Mouse (Mus musculus): ENCODE results near the gene Bcar3. TPM values are rescaled to one million over a fixed set of nuclear protein-coding genes. Genes with fewer than 3 reads are reported as not detected.

The Bcar3 gene
- polyA plus RNA-seq, 1 experiment from 2014 or later = 16.9 TPM

GRCm38 (mm10) chr3:122518231-122518736 is 224.3 kb downstream of the Bcar3 start:
- ATAC-seq (ENCODE audit: low read depth) = peak; percentile 20; the same call in 1 of the 2 replicates
- H3K9me3 ChIP-seq (ENCODE audit: control insufficient read depth, low read length) = no peaks in the 10 kb centered on the region
- H3K4me2 ChIP-seq (ENCODE audit: low read depth, low read length) = no peak overlapping the region
- no peak overlapping the region for H3K27ac ChIP-seq (ENCODE audit: low read length)
- no peak overlapping the region for H3K4me3 ChIP-seq (ENCODE audit: low read length)
- H3K27me3 ChIP-seq (ENCODE audit: control insufficient read depth, insufficient read depth, low read depth, low read length) = no peaks in the 10 kb centered on the region
- H3K9ac ChIP-seq (ENCODE audit: low read length) = no peak overlapping the region
- no peaks in the 10 kb centered on the region; the same call in 1 of the 2 replicates for H3K4me1 ChIP-seq (replicated peaks; ENCODE audit: control insufficient read depth, insufficient read depth, low read length)
- H3K36me3 ChIP-seq (ENCODE audit: control insufficient read depth, insufficient read depth, low read length) = 0 out of 2 replicates have a peak, but pooled peaks cover under 1% of the 10 kb centered on the region
- 46% methylated on average over 9 of the region's 9 CpGs for WGBS

- H3K9me3 ChIP-seq (ENCODE audit: control insufficient read depth, low read length) = no peaks in the 10 kb centered on the region
- H3K36me3 ChIP-seq (ENCODE audit: control insufficient read depth, insufficient read depth, low read length) = 0 out of 2 replicates have a peak, but pooled peaks cover 3% of the 10 kb centered on the region
- no peak overlapping the region for H3K4me3 ChIP-seq (ENCODE audit: low read length)
- H3K4me1 ChIP-seq (replicated peaks; ENCODE audit: control insufficient read depth, insufficient read depth, low read length) = no peaks in the 10 kb centered on the region; the same call in 1 of the 2 replicates
- H3K27me3 ChIP-seq (ENCODE audit: control insufficient read depth, insufficient read depth, low read depth, low read length) = no peaks in the 10 kb centered on the region
- 56% methylated on average over 13 of the region's 13 CpGs for WGBS
- H3K27ac ChIP-seq (ENCODE audit: low read length) = no peak overlapping the region
- H3K4me2 ChIP-seq (ENCODE audit: low read depth, low read length) = no peak overlapping the region
- no peak overlapping the region for H3K9ac ChIP-seq (ENCODE audit: low read length)
- no peak for ATAC-seq (ENCODE audit: low read depth)
These were observed 225.1 kb downstream of the Bcar3 start for GRCm38 (mm10) chr3:122519082-122519481.

GRCm38 (mm10) chr3:122520365-122520764 is 226.4 kb downstream of the Bcar3 start:
- no peak overlapping the region for H3K4me2 ChIP-seq (ENCODE audit: low read depth, low read length)
- 83% methylated on average over 3 of the region's 3 CpGs for WGBS
- no peaks in the 10 kb centered on the region for H3K9me3 ChIP-seq (ENCODE audit: control insufficient read depth, low read length)
- no peak overlapping the region for H3K4me3 ChIP-seq (ENCODE audit: low read length)
- no peaks in the 10 kb centered on the region; the same call in 1 of the 2 replicates for H3K4me1 ChIP-seq (replicated peaks; ENCODE audit: control insufficient read depth, insufficient read depth, low read length)
- H3K9ac ChIP-seq (ENCODE audit: low read length) = no peak overlapping the region
- ATAC-seq (ENCODE audit: low read depth) = no peak
- H3K36me3 ChIP-seq (ENCODE audit: control insufficient read depth, insufficient read depth, low read length) = 0 out of 2 replicates have a peak, but pooled peaks cover 3% of the 10 kb centered on the region
- no peaks in the 10 kb centered on the region for H3K27me3 ChIP-seq (ENCODE audit: control insufficient read depth, insufficient read depth, low read depth, low read length)
- no peak overlapping the region for H3K27ac ChIP-seq (ENCODE audit: low read length)

GRCm38 (mm10) chr3:122520875-122521274 is 226.9 kb downstream of the Bcar3 start:
- no peak overlapping the region for H3K27ac ChIP-seq (ENCODE audit: low read length)
- 86% methylated on average over 4 of the region's 4 CpGs for WGBS
- no peak overlapping the region for H3K4me3 ChIP-seq (ENCODE audit: low read length)
- H3K27me3 ChIP-seq (ENCODE audit: control insufficient read depth, insufficient read depth, low read depth, low read length) = no peaks in the 10 kb centered on the region
- no peak overlapping the region for H3K9ac ChIP-seq (ENCODE audit: low read length)
- no peak overlapping the region for H3K4me2 ChIP-seq (ENCODE audit: low read depth, low read length)
- no peak for ATAC-seq (ENCODE audit: low read depth)
- no peaks in the 10 kb centered on the region; the same call in 1 of the 2 replicates for H3K4me1 ChIP-seq (replicated peaks; ENCODE audit: control insufficient read depth, insufficient read depth, low read length)
- no peaks in the 10 kb centered on the region for H3K9me3 ChIP-seq (ENCODE audit: control insufficient read depth, low read length)
- 0 out of 2 replicates have a peak, but pooled peaks cover 3% of the 10 kb centered on the region for H3K36me3 ChIP-seq (ENCODE audit: control insufficient read depth, insufficient read depth, low read length)

GRCm38 (mm10) chr3:122521294-122521693 is 227.4 kb downstream of the Bcar3 start:
- 64% methylated on average over 1 of the region's 1 CpGs for WGBS
- H3K4me2 ChIP-seq (ENCODE audit: low read depth, low read length) = no peak overlapping the region
- ATAC-seq (ENCODE audit: low read depth) = no peak
- H3K4me1 ChIP-seq (replicated peaks; ENCODE audit: control insufficient read depth, insufficient read depth, low read length) = no peaks in the 10 kb centered on the region; the same call in 1 of the 2 replicates
- no peak overlapping the region for H3K27ac ChIP-seq (ENCODE audit: low read length)
- H3K9ac ChIP-seq (ENCODE audit: low read length) = no peak overlapping the region
- no peak overlapping the region for H3K4me3 ChIP-seq (ENCODE audit: low read length)
- H3K27me3 ChIP-seq (ENCODE audit: control insufficient read depth, insufficient read depth, low read depth, low read length) = no peaks in the 10 kb centered on the region
- H3K9me3 ChIP-seq (ENCODE audit: control insufficient read depth, low read length) = no peaks in the 10 kb centered on the region
- 0 out of 2 replicates have a peak, but pooled peaks cover 3% of the 10 kb centered on the region for H3K36me3 ChIP-seq (ENCODE audit: control insufficient read depth, insufficient read depth, low read length)

- H3K27ac ChIP-seq (ENCODE audit: low read length) = no peak overlapping the region
- 61% methylated on average over 3 of the region's 3 CpGs for WGBS
- H3K4me2 ChIP-seq (ENCODE audit: low read depth, low read length) = no peak overlapping the region
- H3K4me1 ChIP-seq (replicated peaks; ENCODE audit: control insufficient read depth, insufficient read depth, low read length) = no peaks in the 10 kb centered on the region
- no peaks in the 10 kb centered on the region for H3K9me3 ChIP-seq (ENCODE audit: control insufficient read depth, low read length)
- no peak overlapping the region for H3K9ac ChIP-seq (ENCODE audit: low read length)
- no peak for ATAC-seq (ENCODE audit: low read depth)
- 0 out of 2 replicates have a peak, but pooled peaks cover 3% of the 10 kb centered on the region for H3K36me3 ChIP-seq (ENCODE audit: control insufficient read depth, insufficient read depth, low read length)
- no peak overlapping the region for H3K4me3 ChIP-seq (ENCODE audit: low read length)
- no peaks in the 10 kb centered on the region for H3K27me3 ChIP-seq (ENCODE audit: control insufficient read depth, insufficient read depth, low read depth, low read length)
These were observed 234.5 kb downstream of the Bcar3 start for GRCm38 (mm10) chr3:122528477-122528876.

GRCm38 (mm10) chr3:122535938-122536703 is 242.2 kb downstream of the Bcar3 start:
- Histone ChIP-seq H3K4me1 (replicated peaks; ENCODE audit: control insufficient read depth, insufficient read depth, low read length) (no peaks in the 10 kb centered on the region), H3K4me3 (ENCODE audit: low read length) (no peak overlapping the region), H3K36me3 (ENCODE audit: control insufficient read depth, insufficient read depth, low read length) (peaks cover 10% of the 10 kb centered on the region), H3K9me3 (ENCODE audit: control insufficient read depth, low read length) (no peaks in the 10 kb centered on the region), H3K4me2 (ENCODE audit: low read depth, low read length) (no peak overlapping the region), H3K27ac (ENCODE audit: low read length) (no peak overlapping the region), H3K27me3 (ENCODE audit: control insufficient read depth, insufficient read depth, low read depth, low read length) (no peaks in the 10 kb centered on the region), H3K9ac (ENCODE audit: low read length) (no peak overlapping the region)
- 86% methylated on average over 8 of the region's 8 CpGs for WGBS
- no peak for ATAC-seq (ENCODE audit: low read depth)

GRCm38 (mm10) chr3:122538851-122539250 is 244.9 kb downstream of the Bcar3 start:
- Histone ChIP-seq H3K9ac (ENCODE audit: low read length) (no peak overlapping the region), H3K4me2 (ENCODE audit: low read depth, low read length) (no peak overlapping the region), H3K4me3 (ENCODE audit: low read length) (no peak overlapping the region), H3K27ac (ENCODE audit: low read length) (no peak overlapping the region), H3K4me1 (replicated peaks; ENCODE audit: control insufficient read depth, insufficient read depth, low read length) (no peaks in the 10 kb centered on the region), H3K9me3 (ENCODE audit: control insufficient read depth, low read length) (no peaks in the 10 kb centered on the region), H3K27me3 (ENCODE audit: control insufficient read depth, insufficient read depth, low read depth, low read length) (no peaks in the 10 kb centered on the region), H3K36me3 (ENCODE audit: control insufficient read depth, insufficient read depth, low read length) (peaks cover 24% of the 10 kb centered on the region)
- WGBS = 79% methylated on average over 2 of the region's 2 CpGs
- no peak for ATAC-seq (ENCODE audit: low read depth)

- 77% methylated on average over 17 of the region's 17 CpGs for WGBS
- H3K27ac ChIP-seq (ENCODE audit: low read length) = no peak overlapping the region
- H3K4me1 ChIP-seq (replicated peaks; ENCODE audit: control insufficient read depth, insufficient read depth, low read length) = no peaks in the 10 kb centered on the region
- no peak overlapping the region for H3K4me3 ChIP-seq (ENCODE audit: low read length)
- no peaks in the 10 kb centered on the region for H3K27me3 ChIP-seq (ENCODE audit: control insufficient read depth, insufficient read depth, low read depth, low read length)
- no peak overlapping the region for H3K9ac ChIP-seq (ENCODE audit: low read length)
- H3K4me2 ChIP-seq (ENCODE audit: low read depth, low read length) = no peak overlapping the region
- H3K36me3 ChIP-seq (ENCODE audit: control insufficient read depth, insufficient read depth, low read length) = peaks cover 34% of the 10 kb centered on the region
- ATAC-seq (ENCODE audit: low read depth) = no peak
- H3K9me3 ChIP-seq (ENCODE audit: control insufficient read depth, low read length) = no peaks in the 10 kb centered on the region
These were observed 246.2 kb downstream of the Bcar3 start for GRCm38 (mm10) chr3:122539961-122540690.
